In genomic region chr14:79308364-79308763, GRCm38 (mm10) we compare ENCODE assay signal across 23 mouse cellular contexts. TPM values are rescaled to one million over a fixed set of nuclear protein-coding genes. Genes with fewer than 3 reads are reported as not detected.
A peak's percentile ranks its signal among the peaks of the same experiment; 100 is the strongest.
DNase-seq lines count a peak whose midpoint lies in the region; ATAC-seq and TF ChIP-seq lines count a peak whose summit lies in the region.
"Had no signal": no experiment of that assay in that cellular context is flagged by ENCODE, and none has a peak within 500 bp of the region (broad histone marks: within the 10 kb centered on the region; RNA-seq: fewer than 3 reads in every experiment).

No protein-coding gene starts in this region.

- peak; percentile 43; the same call in 1 of the 2 replicates for ATAC-seq in hindbrain, embryonic 14.5 days (ENCODE audit: low FRiP score)
- no peak for ATAC-seq in hindbrain, postnatal 0 days
- ATAC-seq in forebrain, embryonic 15.5 days (replicated peaks): peak; percentile 51; the same call in 1 of the 2 replicates
- no peak for ATAC-seq in liver, embryonic 16.5 days (ENCODE audit: low read depth)
- ATAC-seq: intestine, embryonic 15.5 days had no signal

- H3K9me3 ChIP-seq in hindbrain, embryonic 14.5 days (ENCODE audit: control insufficient read depth, low read length): no peaks in the 10 kb centered on the region
- no peaks in the 10 kb centered on the region for H3K9me3 ChIP-seq in hindbrain, postnatal 0 days (ENCODE audit: low read length)
- no peaks in the 10 kb centered on the region for H3K9me3 ChIP-seq in forebrain, embryonic 15.5 days
- no peaks in the 10 kb centered on the region for H3K9me3 ChIP-seq in liver, embryonic 16.5 days (replicated peaks; ENCODE audit: control insufficient read depth, low read length)
- H3K9me3 ChIP-seq: hindbrain, embryonic 12.5 days; intestine, embryonic 15.5 days; limb, embryonic 12.5 days had no signal

- no peaks in the 10 kb centered on the region for H3K36me3 ChIP-seq in hindbrain, embryonic 14.5 days (replicated peaks; ENCODE audit: control insufficient read depth, insufficient read depth)
- no peaks in the 10 kb centered on the region for H3K36me3 ChIP-seq in hindbrain, postnatal 0 days (ENCODE audit: insufficient read depth, low read length)
- H3K36me3 ChIP-seq in forebrain, embryonic 15.5 days: no peaks in the 10 kb centered on the region
- H3K36me3 ChIP-seq in liver, embryonic 16.5 days (ENCODE audit: control insufficient read depth, insufficient read depth): no peaks in the 10 kb centered on the region
- H3K36me3 ChIP-seq: hindbrain, embryonic 12.5 days; intestine, embryonic 15.5 days; limb, embryonic 12.5 days had no signal

- no peak overlapping the region for H3K9ac ChIP-seq in hindbrain, embryonic 14.5 days
- no peak overlapping the region for H3K9ac ChIP-seq in hindbrain, postnatal 0 days (replicated peaks; ENCODE audit: low read length)
- H3K9ac ChIP-seq in forebrain, embryonic 15.5 days (replicated peaks): no peak overlapping the region
- no peak overlapping the region for H3K9ac ChIP-seq in liver, embryonic 16.5 days (ENCODE audit: low read depth, low read length)
- H3K9ac ChIP-seq: hindbrain, embryonic 12.5 days; intestine, embryonic 15.5 days; limb, embryonic 12.5 days; lung, embryonic 14.5 days had no signal

- 0 out of 2 replicates have a peak, but pooled peaks cover 3% of the 10 kb centered on the region for H3K27me3 ChIP-seq in hindbrain, embryonic 14.5 days (ENCODE audit: control insufficient read depth, insufficient read depth, low read length)
- no peaks in the 10 kb centered on the region for H3K27me3 ChIP-seq in hindbrain, postnatal 0 days (ENCODE audit: insufficient read depth, low read length)
- no peaks in the 10 kb centered on the region for H3K27me3 ChIP-seq in forebrain, embryonic 15.5 days
- H3K27me3 ChIP-seq in liver, embryonic 16.5 days (ENCODE audit: control insufficient read depth, insufficient read depth, low read depth, low read length): no peaks in the 10 kb centered on the region
- H3K27me3 ChIP-seq: CH12.LX; intestine, embryonic 15.5 days; limb, embryonic 12.5 days had no signal

- TF ChIP-seq POLR2A in brain, embryonic 14.5 days (IDR thresholded peaks at IDR 0.05; ENCODE audit: borderline replicate concordance, extremely low read depth, insufficient read depth, insufficient read length, poor library complexity, severe bottlenecking): no peak

- intact Hi-C loops in left cerebral cortex, postnatal 10 days (cut with DNase I): loop anchor here (5.0 kb wide), 1 partner anchor 186 kb away; no protein-coding TSS in a partner anchor

- DNase-seq in hindbrain, embryonic 14.5 days (ENCODE audit: low spot score): no peak
- DNase-seq in hindbrain, postnatal 0 days (ENCODE audit: low spot score): no peak
- peak; percentile 55 for DNase-seq in brain, embryonic 14.5 days (ENCODE audit: low read depth)
- DNase-seq in left cerebral cortex, postnatal 10 days (ENCODE audit: extremely low spot score in 1 of 2, low spot score in 2 of 2): no peak
- DNase-seq in thymus, postnatal 10 days (ENCODE audit: low spot score in 2 of 2): no peak
- DNase-seq in layer of hippocampus, postnatal 36 days: no peak
- DNase-seq: adrenal gland, postnatal 36 days; cerebellum, adult 8-10 months; heart, postnatal 10 days; kidney, adult 9 months; kidney, postnatal 36 days; lung, embryonic 14.5 days; lung, postnatal 4 days; retina, postnatal 1 day; thymus, adult 2 months had no signal

- H3K4me1 ChIP-seq in hindbrain, embryonic 14.5 days (replicated peaks; ENCODE audit: control insufficient read depth, insufficient read depth, low read length): 0 out of 2 replicates have a peak, but pooled peaks cover 7% of the 10 kb centered on the region
- H3K4me1 ChIP-seq in hindbrain, postnatal 0 days (ENCODE audit: insufficient read depth, low read length): no peaks in the 10 kb centered on the region
- peaks cover 5% of the 10 kb centered on the region; the same call in 1 of the 2 replicates for H3K4me1 ChIP-seq in forebrain, embryonic 15.5 days
- peaks cover 41% of the 10 kb centered on the region for H3K4me1 ChIP-seq in liver, embryonic 16.5 days (ENCODE audit: control insufficient read depth, low read depth, low read length)
- H3K4me1 ChIP-seq: intestine, embryonic 15.5 days had no signal

- H3K27ac ChIP-seq in hindbrain, embryonic 14.5 days: no peak overlapping the region
- H3K27ac ChIP-seq in hindbrain, postnatal 0 days: no peak overlapping the region
- H3K27ac ChIP-seq in forebrain, embryonic 15.5 days (replicated peaks): no peak overlapping the region
- peak overlapping the region; percentile 56 for H3K27ac ChIP-seq in liver, embryonic 16.5 days (ENCODE audit: low read length)
- H3K27ac ChIP-seq: hindbrain, embryonic 12.5 days; intestine, embryonic 15.5 days; left cerebral cortex, adult 2 months; limb, embryonic 12.5 days had no signal

- no peak overlapping the region for H3K4me3 ChIP-seq in hindbrain, embryonic 14.5 days (replicated peaks; ENCODE audit: low read length)
- no peak overlapping the region for H3K4me3 ChIP-seq in hindbrain, postnatal 0 days (ENCODE audit: low read length)
- H3K4me3 ChIP-seq in forebrain, embryonic 15.5 days: no peak overlapping the region
- no peak overlapping the region for H3K4me3 ChIP-seq in liver, embryonic 16.5 days (ENCODE audit: low read depth, low read length)
- H3K4me3 ChIP-seq: hindbrain, embryonic 12.5 days; intestine, embryonic 15.5 days; left cerebral cortex, adult 2 months; limb, embryonic 12.5 days had no signal

- no peak overlapping the region for H3K4me2 ChIP-seq in hindbrain, embryonic 14.5 days (replicated peaks)
- H3K4me2 ChIP-seq in hindbrain, postnatal 0 days (ENCODE audit: low read depth, low read length): no peak overlapping the region
- no peak overlapping the region for H3K4me2 ChIP-seq in forebrain, embryonic 15.5 days (replicated peaks)
- H3K4me2 ChIP-seq in liver, embryonic 16.5 days (ENCODE audit: low read depth, low read length): no peak overlapping the region
- H3K4me2 ChIP-seq: heart, embryonic 11.5 days; hindbrain, embryonic 12.5 days; intestine, embryonic 15.5 days; limb, embryonic 12.5 days; lung, embryonic 14.5 days had no signal

- no peak for TF ChIP-seq CTCF in hindbrain, postnatal 0 days (IDR thresholded peaks at IDR 0.05; ENCODE audit: low read depth)
- TF ChIP-seq CTCF in brain, embryonic 14.5 days (IDR thresholded peaks at IDR 0.05; ENCODE audit: borderline replicate concordance, extremely low read depth, insufficient read depth, insufficient read length): no peak

- 6% methylated on average over 4 of the region's 4 CpGs for WGBS in hindbrain, embryonic 14.5 days
- 14% methylated on average over 4 of the region's 4 CpGs for WGBS in hindbrain, postnatal 0 days
- 10% methylated on average over 4 of the region's 4 CpGs for WGBS in forebrain, embryonic 15.5 days
- WGBS in liver, embryonic 16.5 days (ENCODE audit: insufficient replicate concordance): 60% methylated on average over 4 of the region's 4 CpGs

RNA-seq across cellular contexts. Expression of gene Rgcc, which starts 6.9 kb away (rescaled TPM):
- 36.4 and 40.4 TPM in 2 replicates for polyA plus RNA-seq in hindbrain, embryonic 14.5 days (2014; fragmentation: Nextera tagmentation; extraction: Ambion mirVana)
- total RNA-seq in hindbrain, postnatal 0 days (2014; rRNA removed): 68.6 and 74.4 TPM in 2 replicates
- polyA plus RNA-seq in hindbrain, postnatal 0 days (2015; fragmentation: Nextera tagmentation; extraction: Ambion mirVana): 43.3 and 55.1 TPM in 2 replicates
- 29.0 and 71.3 TPM in 2 replicates for polyA plus RNA-seq in brain, embryonic 14.5 days (2012; rRNA removed)
- polyA plus RNA-seq in forebrain, embryonic 15.5 days (2015; fragmentation: Nextera tagmentation; extraction: Ambion mirVana): 67.3 and 68.3 TPM in 2 replicates
- polyA plus RNA-seq in liver, embryonic 16.5 days (2015; fragmentation: Nextera tagmentation; extraction: Ambion mirVana): 237 and 262 TPM in 2 replicates
- total RNA-seq in left cerebral cortex, postnatal 10 days (2021): 10 to 100 TPM; 36.9 to 37.9 TPM
- 10 to 100 TPM; 44.6 to 44.8 TPM for total RNA-seq in layer of hippocampus, postnatal 36 days (2021)

Comparison
In these comparisons a context has a peak if more than half of its experiments do, and no peak if none do; other contexts are left out.
1. ATAC-seq: peak in hindbrain, embryonic 14.5 days (single experiment) and forebrain, embryonic 15.5 days (single experiment); none in hindbrain, postnatal 0 days (single experiment) and liver, embryonic 16.5 days (single experiment).